In the genomic region with DNA sequence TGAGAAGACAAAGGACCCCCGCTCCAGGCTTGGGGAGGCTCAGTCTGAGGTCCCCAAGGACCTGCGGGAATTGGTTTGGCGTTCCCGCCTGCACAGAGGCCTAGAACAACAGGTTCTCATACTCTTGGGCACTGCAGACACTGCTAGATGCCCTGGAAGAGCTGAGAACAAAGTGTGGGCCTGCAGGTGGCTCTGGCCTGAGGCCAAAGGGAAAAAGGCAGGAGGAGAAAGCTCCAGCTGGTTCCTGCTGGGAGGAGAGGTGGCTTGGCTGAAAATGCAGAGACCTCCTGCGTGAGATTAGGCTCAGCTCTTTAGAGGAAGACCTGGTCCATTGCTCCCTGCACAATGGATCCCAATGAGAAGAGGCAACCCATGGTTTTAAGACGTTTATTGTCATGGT, we compare ENCODE assay signal across 17 mouse cellular contexts.
DNase-seq lines count a peak whose midpoint lies in the region; ATAC-seq lines count a peak whose summit lies in the region.
"Had no signal": no experiment of that assay in that cellular context is flagged by ENCODE, and none has a peak within 500 bp of the region (broad histone marks: within the 10 kb centered on the region; RNA-seq: fewer than 3 reads in every experiment).

No protein-coding gene starts in this region.

- H3K4me2 ChIP-seq in stomach, embryonic 16.5 days (ENCODE audit: low read depth, low read length) = no peak overlapping the region
- H3K4me2 ChIP-seq: embryonic facial prominence, embryonic 15.5 days; forebrain, embryonic 13.5 days; heart, embryonic 12.5 days; liver, embryonic 15.5 days had no signal

- H3K4me1 ChIP-seq in stomach, embryonic 16.5 days (ENCODE audit: control insufficient read depth, insufficient read depth, low read length) = no peaks in the 10 kb centered on the region
- H3K4me1 ChIP-seq: embryonic facial prominence, embryonic 15.5 days; forebrain, embryonic 13.5 days; heart, embryonic 12.5 days; liver, embryonic 15.5 days had no signal

- no peak overlapping the region for H3K9ac ChIP-seq in stomach, embryonic 16.5 days (ENCODE audit: low read length)
- H3K9ac ChIP-seq: embryonic facial prominence, embryonic 15.5 days; forebrain, embryonic 13.5 days; heart, embryonic 12.5 days; liver, embryonic 15.5 days had no signal

- WGBS in stomach, embryonic 16.5 days = 73% methylated on average over 6 of the region's 6 CpGs

- no peak overlapping the region for H3K27ac ChIP-seq in stomach, embryonic 16.5 days (ENCODE audit: low read length)
- H3K27ac ChIP-seq: embryonic facial prominence, embryonic 15.5 days; forebrain, embryonic 13.5 days; liver, embryonic 15.5 days had no signal

- ATAC-seq in cerebellum, adult (ENCODE audit: insufficient number of reproducible peaks, low FRiP score, low TSS enrichment) = no peak
- peak; percentile 13 for ATAC-seq in stomach, embryonic 16.5 days (ENCODE audit: insufficient read depth, low FRiP score)
- ATAC-seq: CD4-positive, CD25-positive, alpha-beta regulatory T cell, adult 4 months; forebrain, embryonic 13.5 days; midbrain, embryonic 16.5 days had no signal

- H3K4me3 ChIP-seq in stomach, embryonic 16.5 days (replicated peaks; ENCODE audit: low read length) = no peak overlapping the region
- H3K4me3 ChIP-seq: embryonic facial prominence, embryonic 15.5 days; forebrain, embryonic 13.5 days; heart, embryonic 12.5 days; liver, embryonic 15.5 days had no signal

- peak; percentile 11 for DNase-seq in cerebellum, adult 11 months
- peak; percentile 31 for DNase-seq in left cerebral cortex, postnatal 4 days
- no peak for DNase-seq in left cerebral cortex, postnatal 14 days (ENCODE audit: low spot score in 2 of 2)
- peak; percentile 54 to 65 for DNase-seq in cerebellum, postnatal 25 days
- DNase-seq in Muller cell, postnatal 12 days (ENCODE audit: inconsistent ontology term) = no peak
- no peak for DNase-seq in gastrocnemius, postnatal 4 days (ENCODE audit: low spot score in 2 of 2)
- DNase-seq: adrenal gland, postnatal 14 days; layer of hippocampus, adult 9-11 months; thymus, postnatal 25 days had no signal

- H3K36me3 ChIP-seq in stomach, embryonic 16.5 days (ENCODE audit: control insufficient read depth, insufficient read depth, low read length) = no peaks in the 10 kb centered on the region
- H3K36me3 ChIP-seq: embryonic facial prominence, embryonic 15.5 days; heart, embryonic 12.5 days; liver, embryonic 15.5 days had no signal

- no peaks in the 10 kb centered on the region for H3K9me3 ChIP-seq in stomach, embryonic 16.5 days (replicated peaks; ENCODE audit: control insufficient read depth, low read length)
- H3K9me3 ChIP-seq: embryonic facial prominence, embryonic 15.5 days; forebrain, embryonic 13.5 days; heart, embryonic 12.5 days; liver, embryonic 15.5 days had no signal

- intact Hi-C loops in left cerebral cortex, postnatal 4 days (cut with DNase I) = no loop called here
- intact Hi-C loops in left cerebral cortex, postnatal 14 days (cut with DNase I) = no loop called here

- no peaks in the 10 kb centered on the region for H3K27me3 ChIP-seq in stomach, embryonic 16.5 days (ENCODE audit: control insufficient read depth, insufficient read depth, low read length)
- H3K27me3 ChIP-seq: embryonic facial prominence, embryonic 15.5 days; forebrain, embryonic 13.5 days; heart, embryonic 12.5 days; liver, embryonic 15.5 days had no signal

Comparison
In these comparisons a context has a peak if more than half of its experiments do, and no peak if none do; other contexts are left out.
1. DNase-seq: peak in cerebellum, adult 11 months (single experiment), left cerebral cortex, postnatal 4 days (single experiment) and cerebellum, postnatal 25 days (2 of 2); none in left cerebral cortex, postnatal 14 days (0 of 2), Muller cell, postnatal 12 days (single experiment) and gastrocnemius, postnatal 4 days (0 of 2).